In the genomic region with DNA sequence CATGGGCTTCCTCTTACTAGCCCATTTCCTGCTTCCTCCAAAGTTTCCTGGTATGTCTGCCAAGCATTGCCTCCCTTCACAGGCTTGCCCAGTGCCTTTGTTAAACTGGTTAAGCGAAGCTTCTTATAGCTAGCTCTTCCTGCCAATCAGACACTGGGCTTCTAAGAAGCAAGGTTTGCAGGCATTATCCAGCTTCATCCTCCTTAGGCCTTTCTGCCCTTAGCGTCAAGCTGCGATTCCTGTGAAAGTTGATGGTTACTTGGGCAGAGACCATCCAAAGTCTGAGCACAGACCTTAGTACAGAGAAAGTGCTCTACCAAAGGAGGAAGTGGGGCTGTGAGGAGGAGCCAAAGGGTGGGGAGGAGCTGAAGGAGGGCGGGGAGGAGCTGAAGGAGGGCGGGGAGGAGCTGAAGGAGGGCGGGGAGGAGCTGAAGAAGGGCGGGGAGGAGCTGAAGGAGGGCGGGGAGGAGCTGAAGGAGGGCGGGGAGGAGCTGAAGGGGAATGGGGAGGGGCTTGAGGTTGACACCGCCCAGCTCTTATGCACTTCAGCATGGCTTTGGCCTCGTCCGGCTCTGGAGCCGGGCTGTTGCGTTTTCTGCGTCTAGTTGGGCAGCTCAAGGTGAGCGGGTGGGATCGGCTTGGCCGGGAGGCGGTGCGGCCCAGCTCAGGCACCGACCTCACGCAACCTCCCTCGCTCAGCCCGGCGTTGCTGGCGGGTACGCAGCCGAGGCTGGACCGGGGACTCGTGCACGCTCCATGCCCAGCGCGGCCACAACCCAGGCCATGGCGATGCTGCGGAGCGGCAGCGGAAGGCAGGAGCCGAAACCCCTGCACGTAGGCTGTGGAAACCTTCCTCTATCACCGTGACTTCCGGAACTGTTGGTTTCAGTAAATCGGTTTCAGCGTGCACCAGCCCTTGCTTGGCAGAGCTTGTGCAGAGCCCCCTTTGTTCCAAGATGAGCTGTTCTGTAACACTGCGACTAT, we compare ENCODE assay signal across 8 mouse cellular contexts. TPM values are rescaled to one million over a fixed set of nuclear protein-coding genes. Genes with fewer than 3 reads are reported as not detected.
DNase-seq lines count a peak whose midpoint lies in the region; ATAC-seq lines count a peak whose summit lies in the region.

A gene (plus strand): TSS at position 519 of the 984 bp plus-strand sequence.

- H3K36me3 ChIP-seq in hindbrain, embryonic 14.5 days (replicated peaks; ENCODE audit: control insufficient read depth, insufficient read depth), result no peaks in the 10 kb centered on the region; the same call in 1 of the 2 replicates
- no peaks in the 10 kb centered on the region for H3K36me3 ChIP-seq in macrophage (ENCODE audit: inconsistent target)

- DNase-seq in R1 (ENCODE audit: low read depth, low spot score), result peak; percentile 90
- peak; percentile 73 to 77 for DNase-seq in cerebellum, postnatal 14 days
- DNase-seq in frontal cortex, postnatal 25 days (ENCODE audit: low spot score in 2 of 2), result peak; percentile 51 to 52
- DNase-seq in hindbrain, embryonic 14.5 days (ENCODE audit: low spot score), result peak; percentile 81
- DNase-seq in left cerebral cortex, adult 18-20 months (ENCODE audit: low spot score in 2 of 2), result peak; percentile 58 to 62
- peak; percentile 63 for DNase-seq in right cerebral cortex, adult 18-20 months
- peak; percentile 14 for DNase-seq in urinary bladder, postnatal 10 days (ENCODE audit: low spot score)

- peaks cover 8% of the 10 kb centered on the region for H3K4me1 ChIP-seq in hindbrain, embryonic 14.5 days (replicated peaks; ENCODE audit: control insufficient read depth, insufficient read depth, low read length)

- H3K4me2 ChIP-seq in hindbrain, embryonic 14.5 days (replicated peaks), result peak within 1 kb of the TSS; percentile 61

- WGBS in hindbrain, embryonic 14.5 days, result 4% methylated on average over 44 of the region's 44 CpGs
- WGBS in macrophage (ENCODE audit: missing documents), result 4% methylated on average over 43 of the region's 44 CpGs

- no peaks in the 10 kb centered on the region for H3K27me3 ChIP-seq in hindbrain, embryonic 14.5 days (ENCODE audit: control insufficient read depth, insufficient read depth, low read length)

- peak within 1 kb of the TSS; percentile 72 for H3K4me3 ChIP-seq in hindbrain, embryonic 14.5 days (replicated peaks; ENCODE audit: low read length)
- H3K4me3 ChIP-seq in macrophage (ENCODE audit: inconsistent target), result peak within 1 kb of the TSS; percentile 47

- peak within 1 kb of the TSS; percentile 73 for H3K9ac ChIP-seq in hindbrain, embryonic 14.5 days

- peak within 1 kb of the TSS; percentile 87 for H3K27ac ChIP-seq in hindbrain, embryonic 14.5 days
- H3K27ac ChIP-seq in macrophage, result no peak within 1 kb of the TSS

- no peaks in the 10 kb centered on the region for H3K79me2 ChIP-seq in macrophage (ENCODE audit: inconsistent target)

- H3K9me3 ChIP-seq in hindbrain, embryonic 14.5 days (ENCODE audit: control insufficient read depth, low read length), result no peaks in the 10 kb centered on the region

- peak; percentile 96 for ATAC-seq in hindbrain, embryonic 14.5 days (ENCODE audit: low FRiP score)

RNA-seq across cellular contexts. Expression of the gene that starts here (rescaled TPM):
- polyA plus RNA-seq in hindbrain, embryonic 14.5 days (2014; fragmentation: Nextera tagmentation; extraction: Ambion mirVana), result 60.7 and 63.1 TPM in 2 replicates
- 10 to 100 TPM; 15.1 to 20.5 TPM for total RNA-seq in left cerebral cortex, adult 18-20 months (2021)
- total RNA-seq in macrophage (2018; cell fraction: chromatin; rRNA removed), result 10 to 100 TPM in 1 of 26 experiments, 1 to 10 TPM in 17, under 1 TPM in 1, not detected in 7; 0.49 to 10.8 (median 4.3) TPM
- 10 to 100 TPM in 1 of 26 experiments, 1 to 10 TPM in 25; 2.4 to 10.3 (median 5.4) TPM for total RNA-seq in macrophage (2018; cell fraction: cytosol; rRNA removed)
- total RNA-seq in macrophage (2018; cell fraction: nucleus; rRNA removed), result 1 to 10 TPM in 22 of 26 experiments, under 1 TPM in 3, not detected in 1; 0.59 to 9.7 (median 2.6) TPM
- polyA plus RNA-seq in macrophage (2018), result 5.5 to 11.4 TPM (median 7.9 TPM) in 3 replicates

Comparison
In these comparisons a context has a peak if more than half of its experiments do, and no peak if none do; other contexts are left out.
1. DNase-seq: peak in every context shown above with its lines; median percentile 90 in R1; 81 in hindbrain, embryonic 14.5 days; 75 in cerebellum, postnatal 14 days; 63 in right cerebral cortex, adult 18-20 months; 60 in left cerebral cortex, adult 18-20 months; 52 in frontal cortex, postnatal 25 days; 14 in urinary bladder, postnatal 10 days.